Comparison of ENCODE assay signal across 9 mouse cellular contexts in genomic region chr12:40243821-40244221, GRCm38 (mm10). TPM values are rescaled to one million over a fixed set of nuclear protein-coding genes. Genes with fewer than 3 reads are reported as not detected.
DNase-seq lines count a peak whose midpoint lies in the region; ATAC-seq and TF ChIP-seq lines count a peak whose summit lies in the region.
"Had no signal": no experiment of that assay in that cellular context is flagged by ENCODE, and none has a peak within 500 bp of the region (broad histone marks: within the 10 kb centered on the region; RNA-seq: fewer than 3 reads in every experiment).

No protein-coding gene starts in this region.

- H3K36me3 ChIP-seq in hindbrain, embryonic 11.5 days (ENCODE audit: control insufficient read depth, insufficient read depth, low read length): no peaks in the 10 kb centered on the region
- H3K36me3 ChIP-seq in hindbrain, embryonic 10.5 days: no peaks in the 10 kb centered on the region
- H3K36me3 ChIP-seq in forebrain, embryonic 14.5 days (ENCODE audit: control insufficient read depth, insufficient read depth, low read length): no peaks in the 10 kb centered on the region
- no peaks in the 10 kb centered on the region for H3K36me3 ChIP-seq in stomach, postnatal 0 days (ENCODE audit: control insufficient read depth, insufficient read depth, low read length)
- H3K36me3 ChIP-seq in thymus, adult 2 months (ENCODE audit: control insufficient read depth, insufficient read depth, low read length): no peaks in the 10 kb centered on the region

- ATAC-seq in hindbrain, embryonic 11.5 days (ENCODE audit: low FRiP score): peak; percentile 44; the same call in 1 of the 2 replicates
- peak; percentile 37 for ATAC-seq in activated CD4-positive, CD25-positive, alpha-beta regulatory T cell, adult 4 months
- ATAC-seq in forebrain, embryonic 14.5 days: peak; percentile 75
- peak; percentile 52 for ATAC-seq in stomach, postnatal 0 days (ENCODE audit: low FRiP score, low TSS enrichment)

- intact Hi-C loops in heart, postnatal 25 days (cut with DNase I): no loop called here

- H3K9ac ChIP-seq in hindbrain, embryonic 11.5 days (ENCODE audit: low read depth, low read length): no peak overlapping the region
- H3K9ac ChIP-seq in forebrain, embryonic 14.5 days (ENCODE audit: low read length): no peak overlapping the region
- no peak overlapping the region for H3K9ac ChIP-seq in stomach, postnatal 0 days (ENCODE audit: low read length)

- WGBS in hindbrain, embryonic 11.5 days: 60% methylated on average over 11 of the region's 11 CpGs
- WGBS in hindbrain, embryonic 10.5 days: 65% methylated on average over 11 of the region's 11 CpGs
- WGBS in forebrain, embryonic 14.5 days: 24% methylated on average over 11 of the region's 11 CpGs
- WGBS in stomach, postnatal 0 days: 18% methylated on average over 11 of the region's 11 CpGs
- 89% methylated on average over 11 of the region's 11 CpGs for WGBS in thymus, adult 2 months

- TF ChIP-seq POLR2A in thymus, adult 2 months (IDR thresholded peaks at IDR 0.05; ENCODE audit: control insufficient read depth, extremely low read depth, insufficient read depth, low read length, poor library complexity): no peak

- no peak overlapping the region for H3K4me2 ChIP-seq in hindbrain, embryonic 11.5 days (replicated peaks; ENCODE audit: low read depth, low read length)
- no peak overlapping the region; the same call in 1 of the 2 replicates for H3K4me2 ChIP-seq in forebrain, embryonic 14.5 days (ENCODE audit: low read length)
- peak overlapping the region; percentile 17 for H3K4me2 ChIP-seq in stomach, postnatal 0 days (replicated peaks; ENCODE audit: low read depth)

- no peaks in the 10 kb centered on the region for H3K4me1 ChIP-seq in hindbrain, embryonic 11.5 days (replicated peaks; ENCODE audit: control insufficient read depth, insufficient read depth, low read length)
- peaks cover 17% of the 10 kb centered on the region for H3K4me1 ChIP-seq in hindbrain, embryonic 10.5 days (replicated peaks)
- H3K4me1 ChIP-seq in forebrain, embryonic 14.5 days (ENCODE audit: control insufficient read depth, insufficient read depth, low read length): no peaks in the 10 kb centered on the region; the same call in 1 of the 2 replicates
- H3K4me1 ChIP-seq in stomach, postnatal 0 days (replicated peaks; ENCODE audit: control insufficient read depth, insufficient read depth): peaks cover 2% of the 10 kb centered on the region; the same call in 1 of the 2 replicates
- peaks cover 1% of the 10 kb centered on the region; the same call in 1 of the 2 replicates for H3K4me1 ChIP-seq in thymus, adult 2 months (replicated peaks; ENCODE audit: control insufficient read depth, insufficient read depth, low read length)

- DNase-seq in hindbrain, embryonic 11.5 days (ENCODE audit: low spot score): no peak
- DNase-seq in hindbrain, embryonic 10.5 days (ENCODE audit: low spot score): no peak
- peak; percentile 78 for DNase-seq in forebrain, embryonic 14.5 days (ENCODE audit: low spot score)
- DNase-seq in heart, postnatal 25 days (ENCODE audit: low spot score): peak; percentile 21
- peak; percentile 66 to 84 for DNase-seq in lung, adult 18-20 months
- DNase-seq in stomach, postnatal 0 days (ENCODE audit: low spot score): peak; percentile 75
- no peak for DNase-seq in thymus, adult 2 months

- TF ChIP-seq EP300 in stomach, postnatal 0 days (optimal IDR thresholded peaks at IDR 0.05): no peak

- no peaks in the 10 kb centered on the region for H3K27me3 ChIP-seq in hindbrain, embryonic 11.5 days (ENCODE audit: control insufficient read depth, insufficient read depth, low read length)
- no peaks in the 10 kb centered on the region for H3K27me3 ChIP-seq in hindbrain, embryonic 10.5 days (ENCODE audit: insufficient read depth, poor library complexity, severe bottlenecking)
- H3K27me3 ChIP-seq in forebrain, embryonic 14.5 days (replicated peaks; ENCODE audit: control insufficient read depth, insufficient read depth, low read length): no peaks in the 10 kb centered on the region
- H3K27me3 ChIP-seq in stomach, postnatal 0 days (ENCODE audit: control insufficient read depth, insufficient read depth, low read length): no peaks in the 10 kb centered on the region
- H3K27me3 ChIP-seq in thymus, adult 2 months (ENCODE audit: control insufficient read depth, insufficient read depth, low read length): no peaks in the 10 kb centered on the region

- no peak overlapping the region for H3K27ac ChIP-seq in hindbrain, embryonic 11.5 days (ENCODE audit: low read depth, low read length)
- no peak overlapping the region for H3K27ac ChIP-seq in hindbrain, embryonic 10.5 days
- H3K27ac ChIP-seq in forebrain, embryonic 14.5 days (ENCODE audit: low read depth, low read length): no peak overlapping the region
- H3K27ac ChIP-seq in stomach, postnatal 0 days (replicated peaks): no peak overlapping the region
- H3K27ac ChIP-seq in thymus, adult 2 months (ENCODE audit: control insufficient read depth, insufficient read depth, low read length): no peak overlapping the region
- H3K27ac ChIP-seq: left cerebral cortex, adult 2 months had no signal

- TF ChIP-seq CTCF in stomach, postnatal 0 days (IDR thresholded peaks at IDR 0.05; ENCODE audit: low read depth): no peak
- no peak for TF ChIP-seq CTCF in thymus, adult 2 months (IDR thresholded peaks at IDR 0.05; ENCODE audit: borderline replicate concordance, control insufficient read depth, extremely low read depth, insufficient read depth, low read length, poor library complexity)

- no peak overlapping the region for H3K4me3 ChIP-seq in hindbrain, embryonic 11.5 days (ENCODE audit: low read depth, low read length)
- H3K4me3 ChIP-seq in hindbrain, embryonic 10.5 days: no peak overlapping the region
- H3K4me3 ChIP-seq in forebrain, embryonic 14.5 days (ENCODE audit: low read depth, low read length): no peak overlapping the region
- no peak overlapping the region for H3K4me3 ChIP-seq in stomach, postnatal 0 days (ENCODE audit: low read depth, low read length)
- H3K4me3 ChIP-seq in thymus, adult 2 months (ENCODE audit: control insufficient read depth, insufficient read depth, low read length): no peak overlapping the region
- H3K4me3 ChIP-seq: left cerebral cortex, adult 2 months had no signal

- H3K9me3 ChIP-seq in hindbrain, embryonic 11.5 days (ENCODE audit: control insufficient read depth, low read length): no peaks in the 10 kb centered on the region
- H3K9me3 ChIP-seq in hindbrain, embryonic 10.5 days: no peaks in the 10 kb centered on the region
- H3K9me3 ChIP-seq in forebrain, embryonic 14.5 days (replicated peaks; ENCODE audit: control insufficient read depth, low read length): no peaks in the 10 kb centered on the region
- no peaks in the 10 kb centered on the region for H3K9me3 ChIP-seq in stomach, postnatal 0 days (ENCODE audit: control insufficient read depth, low read length)

RNA-seq across cellular contexts. Expression of gene Ifrd1, which starts 4.5 kb away (rescaled TPM):
- polyA plus RNA-seq in hindbrain, embryonic 11.5 days (2014; fragmentation: Nextera tagmentation; extraction: Ambion mirVana): 200 and 204 TPM in 2 replicates
- polyA plus RNA-seq in hindbrain, embryonic 10.5 days (2016; fragmentation: Nextera tagmentation; extraction: Ambion mirVana): 125 and 146 TPM in 2 replicates
- polyA plus RNA-seq in activated CD4-positive, CD25-positive, alpha-beta regulatory T cell, adult 4 months (2017; shearing (Covaris generic)): 10 to 100 TPM; 51.8 to 63.0 TPM
- 188 and 206 TPM in 2 replicates for polyA plus RNA-seq in forebrain, embryonic 14.5 days (2014; fragmentation: Nextera tagmentation; extraction: Ambion mirVana)
- 10 to 100 TPM; 75.2 to 75.9 TPM for total RNA-seq in heart, postnatal 25 days (2021)
- polyA plus RNA-seq in stomach, postnatal 0 days (2015; fragmentation: Nextera tagmentation; extraction: Ambion mirVana): 122 TPM in 2 replicates
- polyA plus RNA-seq in thymus, adult 2 months (2012; rRNA removed): 23.4 and 27.9 TPM in 2 replicates

RNA-seq across cellular contexts. Expression of gene Lsmem1, which starts 44.5 kb away (rescaled TPM):
- 0.08 TPM in 1 of 2 replicates, not detected in the other for polyA plus RNA-seq in hindbrain, embryonic 11.5 days (2014; fragmentation: Nextera tagmentation; extraction: Ambion mirVana)
- not detected in 2 replicates for polyA plus RNA-seq in hindbrain, embryonic 10.5 days (2016; fragmentation: Nextera tagmentation; extraction: Ambion mirVana)
- polyA plus RNA-seq in activated CD4-positive, CD25-positive, alpha-beta regulatory T cell, adult 4 months (2017; shearing (Covaris generic)): under 1 TPM in 1 of 2 experiments, not detected in 1; 0.63 TPM
- not detected in 2 replicates for polyA plus RNA-seq in forebrain, embryonic 14.5 days (2014; fragmentation: Nextera tagmentation; extraction: Ambion mirVana)
- 10 to 100 TPM; 40.6 to 43.2 TPM for total RNA-seq in heart, postnatal 25 days (2021)
- 0.11 TPM in 1 of 2 replicates, not detected in the other for polyA plus RNA-seq in stomach, postnatal 0 days (2015; fragmentation: Nextera tagmentation; extraction: Ambion mirVana)
- 0.99 and 2.0 TPM in 2 replicates for polyA plus RNA-seq in thymus, adult 2 months (2012; rRNA removed)

Comparison
In these comparisons a context has a peak if more than half of its experiments do, and no peak if none do; other contexts are left out.
1. DNase-seq: peak in forebrain, embryonic 14.5 days (single experiment), heart, postnatal 25 days (single experiment), lung, adult 18-20 months (2 of 2) and stomach, postnatal 0 days (single experiment); none in hindbrain, embryonic 11.5 days (single experiment), hindbrain, embryonic 10.5 days (single experiment) and thymus, adult 2 months (single experiment).
2. Peak in every context shown above with its lines, with median percentiles within 50 percentile points of each other: ATAC-seq.